Mouse (Mus musculus) kidney, postnatal 10 days (tissue): Measurements from ENCODE around the gene Pitx3.
"Not testable (repeated sequence)": the region's sequence is repeated elsewhere in the genome, so short reads cannot be mapped to it uniquely, and the experiment has no call there.

Source experiments
- DNase-seq: peaks from one replicate; pipeline ENCODE4 v3.0.0; 2021; ENCODE audit warnings: mixed read lengths

Pitx3 gene

GRCm38 (mm10) chr19:46147511-46148371 is at the start of gene Pitx3:
Gene Pitx3, minus strand, starts transcription at chr19:46148326.
- peak; percentile 46 for DNase-seq

GRCm38 (mm10) chr19:46187203-46187602 is 39.1 kb upstream of the Pitx3 start:
- DNase-seq: peak; percentile 18

- peak; percentile 35 for DNase-seq
Observed at GRCm38 (mm10) chr19:46186611-46187010, 38.5 kb upstream of the Pitx3 start.

GRCm38 (mm10) chr19:46182241-46182640 is 34.1 kb upstream of the Pitx3 start:
- DNase-seq: peak; percentile 28

GRCm38 (mm10) chr19:46180274-46180673 is 32.1 kb upstream of the Pitx3 start:
- no peak for DNase-seq

GRCm38 (mm10) chr19:46177046-46177445 is 28.9 kb upstream of the Pitx3 start:
- DNase-seq: no peak

DNA sequence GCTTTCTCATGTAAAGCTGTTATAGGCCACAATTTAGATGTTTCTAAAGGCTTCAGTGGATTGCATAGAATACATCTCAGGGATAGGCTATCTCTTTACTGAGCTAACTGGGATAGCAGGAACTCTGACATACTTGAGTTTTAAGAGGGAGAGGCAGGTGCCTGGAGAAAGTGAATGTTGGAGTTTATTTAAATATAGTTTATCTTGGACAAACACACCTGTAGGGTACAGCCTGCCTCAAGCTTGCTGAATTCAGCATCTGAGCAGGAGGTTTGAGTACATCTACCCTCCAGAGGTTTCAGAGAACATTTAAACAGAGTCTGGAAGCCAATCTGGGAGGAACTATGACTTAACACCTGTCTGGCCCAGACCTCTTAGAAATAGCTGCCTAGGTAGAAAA is 27.0 kb upstream of the Pitx3 start:
- DNase-seq: no peak

DNA sequence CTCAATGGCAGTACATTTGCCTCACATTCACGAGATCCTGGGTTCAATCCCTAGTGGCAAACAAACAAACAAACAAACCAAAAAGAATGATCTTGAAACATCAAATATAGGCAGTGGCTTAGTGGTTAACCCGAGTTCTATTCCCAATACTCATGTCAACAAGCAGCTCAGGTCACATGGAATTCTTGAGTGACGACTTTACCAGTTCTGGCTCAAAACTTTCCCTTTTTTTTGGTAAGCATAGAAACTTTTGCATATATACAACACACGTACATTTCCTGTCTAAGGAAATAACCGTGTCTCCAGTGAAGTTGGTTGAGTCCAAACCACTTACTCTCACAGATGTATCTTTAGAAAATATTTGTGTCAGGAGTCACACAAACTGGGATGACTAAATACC is 24.4 kb upstream of the Pitx3 start:
- DNase-seq: no peak

- DNase-seq: no peak
Observed at GRCm38 (mm10) chr19:46169913-46170312, 21.8 kb upstream of the Pitx3 start.

DNA sequence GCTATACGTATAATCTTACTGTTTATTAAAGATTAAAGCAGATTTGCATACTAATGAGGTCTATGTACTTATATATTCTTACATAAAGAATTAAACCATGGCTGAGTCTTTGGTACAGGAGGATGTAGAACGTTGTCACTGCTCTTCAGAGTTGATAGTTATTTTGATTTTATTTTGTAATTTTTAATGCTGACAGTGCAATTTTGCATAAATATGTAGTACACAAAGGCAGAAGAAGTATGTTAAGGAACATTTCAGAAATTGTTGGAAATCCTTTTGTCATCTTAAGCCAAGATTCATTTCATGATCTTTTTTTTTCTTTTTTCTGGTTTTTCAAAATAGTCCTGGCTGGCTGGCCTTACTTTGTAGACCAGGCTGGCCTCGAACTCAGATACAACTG is 21.3 kb upstream of the Pitx3 start:
- no peak for DNase-seq

- DNase-seq: not testable (repeated sequence)
Observed at GRCm38 (mm10) chr19:46167169-46167568, 19.0 kb upstream of the Pitx3 start.

- DNase-seq: no peak
Observed at GRCm38 (mm10) chr19:46165950-46166349, 17.8 kb upstream of the Pitx3 start.

DNA sequence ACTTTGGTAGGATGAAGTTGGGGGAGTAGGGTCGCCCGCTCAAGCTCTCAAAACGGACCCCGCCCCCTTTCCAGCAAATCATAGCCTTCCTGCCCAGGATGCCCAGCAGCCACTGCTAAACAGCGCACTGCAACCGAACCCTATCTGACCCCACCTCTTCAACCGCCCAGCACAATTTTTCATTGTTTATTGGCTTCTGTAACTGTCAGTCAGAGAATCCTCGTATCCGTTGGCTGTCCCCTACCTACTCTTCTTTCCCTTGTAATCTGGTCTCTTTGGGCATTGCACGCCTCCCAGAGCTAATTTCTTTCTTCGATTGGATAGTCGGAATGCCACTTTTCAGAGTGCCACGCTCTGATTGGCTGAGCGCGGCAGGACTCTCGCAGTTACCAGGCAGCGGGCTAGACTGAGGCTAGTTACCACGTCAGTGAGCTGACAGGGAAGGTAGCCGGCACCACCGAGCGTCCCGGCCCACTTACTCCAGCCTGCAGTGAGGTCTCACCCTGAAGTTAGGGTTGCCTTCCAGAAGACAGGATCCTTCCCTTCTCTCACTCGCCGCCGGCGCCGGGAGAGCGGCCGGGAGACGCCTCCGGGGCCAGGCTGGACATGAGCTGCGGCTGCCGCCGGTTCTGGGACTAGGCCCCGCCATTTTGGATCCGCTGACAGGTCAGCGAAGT is 4.1 kb upstream of the Pitx3 start, which contains the start of gene Gbf1:
TSS of gene Gbf1 (plus strand) at position 383 of the 677 bp plus-strand sequence.
- DNase-seq: peak; percentile 95

- no peak for DNase-seq
Observed at GRCm38 (mm10) chr19:46149091-46149490, 965 bp upstream of the Pitx3 start.

- DNase-seq: peak; percentile 93
Observed at GRCm38 (mm10) chr19:46148372-46148760, 240 bp upstream of the Pitx3 start.

DNA sequence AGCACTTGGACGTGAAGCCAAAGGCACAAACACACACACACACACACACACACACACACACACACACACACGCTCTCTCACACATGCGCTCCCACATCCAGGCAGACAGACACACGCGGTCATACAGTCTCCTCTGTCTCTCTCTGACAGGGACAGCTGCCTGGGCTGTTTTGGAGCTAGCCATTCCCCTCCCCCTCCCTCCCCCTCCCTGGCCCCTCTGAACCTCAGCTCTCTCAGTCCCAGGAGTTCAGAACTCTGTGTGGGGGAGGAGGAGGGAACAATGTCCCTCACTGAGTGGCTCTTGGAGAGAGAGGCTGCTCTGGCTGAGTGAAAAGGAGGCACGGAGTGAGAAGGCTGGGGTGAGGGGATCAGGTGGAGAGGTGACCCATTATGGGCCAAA is 7.0 kb downstream of the Pitx3 start:
- DNase-seq: peak; percentile 18

GRCm38 (mm10) chr19:46140324-46140723 is 7.8 kb downstream of the Pitx3 start:
- no peak for DNase-seq

GRCm38 (mm10) chr19:46136639-46137580 is 11.2 kb downstream of the Pitx3 start:
- peak; percentile 78 for DNase-seq

GRCm38 (mm10) chr19:46135789-46136638 is 12.1 kb downstream of the Pitx3 start:
- DNase-seq: peak; percentile 75

GRCm38 (mm10) chr19:46135297-46135696 is 12.8 kb downstream of the Pitx3 start:
- DNase-seq: peak; percentile 96

GRCm38 (mm10) chr19:46132577-46132976 is 15.5 kb downstream of the Pitx3 start:
- DNase-seq: no peak
